Mouse (Mus musculus) T-cell, adult 66 days (primary cell): Measurements from ENCODE around the gene Mucl1. TPM values are rescaled to one million over a fixed set of nuclear protein-coding genes. Genes with fewer than 3 reads are reported as not detected.

ENCODE experiments used
- total RNA-seq, 2 experiments: library from RNA; stranded (reverse); gene quantifications; 3 replicates in 1 of 2; 4 replicates in 1 of 2; pipeline ENCODE4 v1.2.4; 2023

Gene Mucl1
- not detected for total RNA-seq

DNA sequence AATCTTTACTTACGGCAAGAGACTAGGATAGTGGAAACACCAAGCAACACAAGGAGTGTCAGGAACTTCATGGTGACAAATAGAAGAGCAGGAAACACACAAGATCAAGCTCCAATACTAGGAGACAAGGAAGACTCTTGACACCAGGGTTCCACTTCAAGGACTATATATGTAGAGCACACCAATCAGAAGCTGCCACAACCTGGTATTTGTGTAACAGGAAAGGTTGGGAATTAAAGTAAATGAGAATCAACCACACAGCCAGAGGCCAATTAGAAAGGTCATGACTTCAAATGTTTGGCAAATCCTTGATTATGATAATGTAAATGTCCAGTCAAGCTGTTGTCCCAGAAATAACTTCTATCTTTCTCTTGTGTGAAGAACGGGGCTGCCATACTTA, at the start of gene Mucl1:
TSS of gene Mucl1 (minus strand) at position 101 of the 400 bp plus-strand sequence.

Other genes with a start within 250 kb of the Mucl1 start
- gene Ppp1r1a, start 217.5 kb downstream of the Mucl1 start, total RNA-seq: not detected
- not detected for gene Glycam1, start 190.4 kb downstream of the Mucl1 start, total RNA-seq
- gene Mucl2, start 143.8 kb upstream of the Mucl1 start, total RNA-seq: not detected